Mouse (Mus musculus) forebrain, embryonic 16.5 days (tissue): ENCODE measurements at regions not wholly inside any gene's neighbourhood (a gene's known extent, or its start where the extent isn't known, plus 50 kb on each side); places are given as distances from the start of the nearest gene placed in this dataset.

ENCODE experiments used
- ATAC-seq: fragments of 200-750 bp; cut with Nextera tagmentation; 2 replicates; pipeline ENCODE4 v1.8.0; 2017; ENCODE audit warnings: mild to moderate bottlenecking, moderate library complexity
- H3K27ac ChIP-seq: fragments of 300-500 bp; sonication (generic); 2 replicates; pipeline ENCODE4 v1.5.1; 2014; ENCODE audit warnings: low read length, control low read depth
- H3K27me3 ChIP-seq: fragments of 300-500 bp; sonication (generic); replicated peaks from 2 replicates; pipeline ENCODE4 v1.6.1; 2014; ENCODE audit warnings: low read length; ENCODE audit not compliant: control insufficient read depth, insufficient read depth
- H3K36me3 ChIP-seq: fragments of 300-500 bp; sonication (generic); 2 replicates; pipeline ENCODE4 v1.6.1; 2014; ENCODE audit not compliant: control insufficient read depth, insufficient read depth
- H3K4me1 ChIP-seq: fragments of 300-500 bp; sonication (generic); replicated peaks from 2 replicates; pipeline ENCODE4 v1.6.1; 2014; ENCODE audit warnings: low read length; ENCODE audit not compliant: control insufficient read depth, insufficient read depth
- H3K4me2 ChIP-seq: fragments of 300-500 bp; sonication (generic); 2 replicates; pipeline ENCODE4 v1.6.1; 2014; ENCODE audit warnings: mild to moderate bottlenecking, low read length, control low read depth
- H3K4me3 ChIP-seq: fragments of 300-500 bp; sonication (generic); replicated peaks from 2 replicates; pipeline ENCODE4 v1.5.1; 2014; ENCODE audit warnings: mild to moderate bottlenecking, low read length, control low read depth
- H3K9ac ChIP-seq: fragments of 300-500 bp; sonication (generic); replicated peaks from 2 replicates; pipeline ENCODE4 v1.6.1; 2014; ENCODE audit warnings: low read depth, low read length, control low read depth
- H3K9me3 ChIP-seq: fragments of 300-500 bp; sonication (generic); 2 replicates; pipeline ENCODE4 v1.6.1; 2016; ENCODE audit warnings: low read length; ENCODE audit not compliant: control insufficient read depth
- WGBS: fragments of 180-500 bp; shearing (Covaris S2); extraction: QIAGEN DNeasy Blood & Tissue Kit; methylation state at CpG from one replicate; pipeline ENCODE4 v1.1.7; 2014; 5-methylcytosine and 5-hydroxymethylcytosine counted together

GRCm38 (mm10) chr6:4375465-4376037 lies 129.1 kb upstream of the Col1a2 start:
- no peak overlapping the region for H3K27ac ChIP-seq
- H3K9me3 ChIP-seq = no peaks in the 10 kb centered on the region
- H3K4me2 ChIP-seq = no peak overlapping the region
- H3K36me3 ChIP-seq = no peaks in the 10 kb centered on the region
- ATAC-seq = no peak
- no peaks in the 10 kb centered on the region for H3K4me1 ChIP-seq
- H3K27me3 ChIP-seq = no peaks in the 10 kb centered on the region
- no peak overlapping the region for H3K9ac ChIP-seq
- H3K4me3 ChIP-seq = no peak overlapping the region
- WGBS = 65% methylated on average over 12 of the region's 12 CpGs

- H3K4me3 ChIP-seq = no peak overlapping the region
- WGBS = 73% methylated on average over 7 of the region's 7 CpGs
- no peak overlapping the region for H3K4me2 ChIP-seq
- no peak overlapping the region for H3K27ac ChIP-seq
- no peaks in the 10 kb centered on the region for H3K36me3 ChIP-seq
- H3K9me3 ChIP-seq = no peaks in the 10 kb centered on the region
- peaks cover 2% of the 10 kb centered on the region; the same call in 1 of the 2 replicates for H3K4me1 ChIP-seq
- 0 out of 2 replicates have a peak, but pooled peaks have one; percentile 36 for ATAC-seq
- no peaks in the 10 kb centered on the region for H3K27me3 ChIP-seq
- H3K9ac ChIP-seq = no peak overlapping the region
Observed at GRCm38 (mm10) chr6:4396808-4397207, 107.8 kb upstream of the Col1a2 start.

- Histone ChIP-seq H3K4me3 (no peak overlapping the region), H3K4me2 (no peak overlapping the region), H3K36me3 (no peaks in the 10 kb centered on the region), H3K4me1 (peaks cover 2% of the 10 kb centered on the region; the same call in 1 of the 2 replicates), H3K9me3 (no peaks in the 10 kb centered on the region), H3K9ac (no peak overlapping the region), H3K27ac (no peak overlapping the region), H3K27me3 (no peaks in the 10 kb centered on the region)
- peak; percentile 63; the same call in 1 of the 2 replicates for ATAC-seq
- WGBS = 48% methylated on average over 16 of the region's 16 CpGs
Observed at GRCm38 (mm10) chr6:4397695-4398598, 106.7 kb upstream of the Col1a2 start.

DNA sequence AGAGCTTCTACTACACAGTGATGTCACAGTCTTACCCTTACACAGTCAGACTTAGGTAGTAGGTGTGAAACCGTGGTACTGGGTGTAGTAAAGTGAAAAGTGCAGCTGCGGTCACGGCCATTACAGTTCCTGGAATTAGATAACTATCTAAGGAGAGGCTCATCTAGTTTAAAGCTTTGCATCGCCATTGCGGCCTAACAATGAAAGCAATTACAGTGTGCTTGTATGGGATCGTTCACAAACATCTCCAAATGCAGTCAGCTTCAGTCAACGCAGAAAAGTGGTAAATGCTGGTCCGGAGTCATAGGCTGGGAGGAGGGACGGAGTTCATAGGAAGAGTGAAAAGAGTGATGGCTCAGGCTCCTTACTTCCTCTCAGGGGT lies 106.0 kb upstream of the Col1a2 start:
- WGBS = 79% methylated on average over 9 of the region's 9 CpGs
- no peak; the same call in 1 of the 2 replicates for ATAC-seq
- H3K27ac ChIP-seq = no peak overlapping the region
- no peak overlapping the region for H3K9ac ChIP-seq
- no peaks in the 10 kb centered on the region for H3K36me3 ChIP-seq
- peaks cover 2% of the 10 kb centered on the region; the same call in 1 of the 2 replicates for H3K4me1 ChIP-seq
- no peaks in the 10 kb centered on the region for H3K27me3 ChIP-seq
- no peak overlapping the region for H3K4me3 ChIP-seq
- H3K9me3 ChIP-seq = no peaks in the 10 kb centered on the region
- H3K4me2 ChIP-seq = no peak overlapping the region

GRCm38 (mm10) chr6:4405301-4405700 lies 99.3 kb upstream of the Col1a2 start:
- no peaks in the 10 kb centered on the region for H3K4me1 ChIP-seq
- no peaks in the 10 kb centered on the region for H3K27me3 ChIP-seq
- peak; percentile 45 for ATAC-seq
- H3K27ac ChIP-seq = no peak overlapping the region
- no peak overlapping the region for H3K4me2 ChIP-seq
- no peak overlapping the region for H3K9ac ChIP-seq
- no peak overlapping the region for H3K4me3 ChIP-seq
- WGBS = 79% methylated on average over 3 of the region's 3 CpGs
- H3K36me3 ChIP-seq = no peaks in the 10 kb centered on the region
- H3K9me3 ChIP-seq = no peaks in the 10 kb centered on the region

DNA sequence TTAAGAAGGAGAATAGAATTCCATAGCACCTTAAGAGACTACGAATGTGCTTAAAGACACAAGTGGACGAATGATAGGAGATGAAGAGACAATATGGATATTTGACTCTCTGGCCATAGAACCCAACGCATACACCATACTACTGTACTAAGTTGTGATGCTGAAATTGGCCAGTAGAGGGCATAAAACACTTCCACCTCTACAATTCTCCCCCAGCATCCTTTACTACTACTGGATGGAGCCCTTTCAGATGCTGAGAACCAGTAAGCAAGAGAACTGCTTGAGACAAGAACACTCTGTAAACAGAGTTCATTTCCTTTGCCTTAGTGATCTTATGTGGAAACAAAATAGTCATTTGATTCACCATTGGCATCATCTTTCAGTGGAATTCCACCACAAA lies 96.9 kb upstream of the Col1a2 start:
- H3K9me3 ChIP-seq = no peaks in the 10 kb centered on the region
- no peak overlapping the region for H3K27ac ChIP-seq
- H3K9ac ChIP-seq = no peak overlapping the region
- 46% methylated on average over 3 of the region's 3 CpGs for WGBS
- no peaks in the 10 kb centered on the region for H3K36me3 ChIP-seq
- no peaks in the 10 kb centered on the region for H3K4me1 ChIP-seq
- no peak overlapping the region for H3K4me3 ChIP-seq
- no peak for ATAC-seq
- H3K4me2 ChIP-seq = no peak overlapping the region
- no peaks in the 10 kb centered on the region for H3K27me3 ChIP-seq

- no peak overlapping the region for H3K27ac ChIP-seq
- H3K4me1 ChIP-seq = peaks cover 8% of the 10 kb centered on the region
- ATAC-seq = no peak
- H3K4me3 ChIP-seq = no peak overlapping the region
- H3K4me2 ChIP-seq = no peak overlapping the region
- H3K9me3 ChIP-seq = no peaks in the 10 kb centered on the region
- 63% methylated on average over 3 of the region's 3 CpGs for WGBS
- no peaks in the 10 kb centered on the region for H3K27me3 ChIP-seq
- no peaks in the 10 kb centered on the region for H3K36me3 ChIP-seq
- no peak overlapping the region for H3K9ac ChIP-seq
Observed at GRCm38 (mm10) chr6:4413201-4413600, 91.4 kb upstream of the Col1a2 start.

DNA sequence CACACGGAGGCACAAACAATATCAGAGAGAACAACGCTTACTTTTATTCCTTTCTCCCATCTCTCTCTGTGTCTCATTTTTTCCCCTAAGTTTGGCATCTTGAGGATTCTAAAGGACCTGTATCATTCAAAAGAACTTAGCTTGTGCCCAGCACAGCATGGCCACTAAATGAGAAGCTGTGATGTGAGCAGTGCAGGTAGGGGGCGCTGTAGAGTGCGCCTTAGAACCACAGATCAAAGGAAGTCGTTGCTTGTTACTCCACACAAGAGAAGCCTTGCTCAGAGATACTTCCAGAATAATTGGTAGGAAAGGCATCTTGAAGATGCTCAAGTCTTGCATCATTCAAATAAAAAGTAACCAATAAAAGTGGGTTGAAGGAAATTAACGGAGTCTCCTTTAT lies 90.4 kb upstream of the Col1a2 start:
- Histone ChIP-seq H3K27me3 (no peaks in the 10 kb centered on the region), H3K4me2 (no peak overlapping the region), H3K27ac (no peak overlapping the region), H3K4me3 (no peak overlapping the region), H3K9me3 (no peaks in the 10 kb centered on the region), H3K4me1 (peaks cover 8% of the 10 kb centered on the region), H3K36me3 (no peaks in the 10 kb centered on the region), H3K9ac (no peak overlapping the region)
- WGBS = 34% methylated on average over 6 of the region's 6 CpGs
- ATAC-seq = no peak

DNA sequence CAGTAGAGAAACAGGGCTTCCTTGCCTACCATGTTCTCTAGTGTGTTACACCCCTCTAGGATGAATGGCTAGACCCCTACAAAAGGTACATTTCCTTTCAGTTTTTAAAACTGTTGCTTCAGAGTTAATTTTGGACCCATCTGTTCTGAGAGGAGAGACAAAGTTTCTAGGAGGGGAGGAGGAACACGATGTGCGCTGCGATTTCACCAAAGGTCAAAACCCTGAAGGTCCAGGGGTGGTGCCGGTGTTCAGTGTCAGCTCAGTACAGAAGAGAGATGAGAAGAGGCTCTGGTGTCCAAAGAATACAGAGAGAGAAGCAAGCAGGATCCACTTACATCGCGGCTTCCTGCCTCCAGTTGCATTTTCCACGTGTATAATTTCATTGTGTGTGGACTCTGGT lies 89.4 kb upstream of the Col1a2 start:
- no peak for ATAC-seq
- Histone ChIP-seq H3K4me3 (no peak overlapping the region), H3K4me1 (peaks cover 8% of the 10 kb centered on the region), H3K4me2 (no peak overlapping the region), H3K27ac (no peak overlapping the region), H3K9ac (no peak overlapping the region), H3K9me3 (no peaks in the 10 kb centered on the region), H3K27me3 (no peaks in the 10 kb centered on the region), H3K36me3 (no peaks in the 10 kb centered on the region)
- WGBS = 90% methylated on average over 7 of the region's 7 CpGs
